Mouse (Mus musculus) adrenal gland, postnatal 10 days (tissue): Measurements from ENCODE around the gene Gm26992. TPM values are rescaled to one million over a fixed set of nuclear protein-coding genes. Genes with fewer than 3 reads are reported as not detected.
"Not testable (repeated sequence)": the region's sequence is repeated elsewhere in the genome, so short reads cannot be mapped to it uniquely, and the experiment has no call there.

Source experiments
- DNase-seq: peaks from one replicate; pipeline ENCODE4 v3.0.0; 2021; ENCODE audit warnings: mixed read lengths
- long read RNA-seq, 2 experiments: library from polyadenylated mRNA; stranded (forward); transcript quantifications; one replicate each; pipeline ENCODE4 v2.0.0; 2021
- total RNA-seq, 2 experiments: library from RNA; stranded (reverse); gene quantifications; 2 replicates each; pipeline ENCODE4 v1.2.3; 2021

Gm26992 gene
- not detected for total RNA-seq
- long read RNA-seq, experiment 1, result 0 reads
- long read RNA-seq, experiment 2, result 0 reads

DNA sequence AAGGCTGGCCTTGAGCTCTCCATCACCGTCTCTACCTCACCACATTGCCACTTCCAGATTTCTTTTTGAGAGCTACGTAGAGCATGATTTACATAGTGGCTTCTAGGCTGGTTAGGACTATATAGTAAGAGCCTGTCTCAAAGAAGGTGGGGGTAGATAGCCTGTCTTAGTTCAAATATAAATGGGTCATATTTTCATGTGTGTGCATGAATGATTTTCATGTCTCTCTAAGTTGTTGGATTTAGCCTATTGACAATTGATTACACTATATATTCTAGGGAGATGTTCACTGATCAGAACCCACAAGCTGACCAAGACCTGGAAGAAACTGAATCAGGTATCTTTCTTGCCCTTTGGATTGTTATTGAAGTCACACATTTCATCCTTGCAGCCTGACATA, at the start of gene Gm26992:
Gene Gm26992 (plus strand): TSS at position 301 of the 400 bp plus-strand sequence.
- no peak for DNase-seq

DNA sequence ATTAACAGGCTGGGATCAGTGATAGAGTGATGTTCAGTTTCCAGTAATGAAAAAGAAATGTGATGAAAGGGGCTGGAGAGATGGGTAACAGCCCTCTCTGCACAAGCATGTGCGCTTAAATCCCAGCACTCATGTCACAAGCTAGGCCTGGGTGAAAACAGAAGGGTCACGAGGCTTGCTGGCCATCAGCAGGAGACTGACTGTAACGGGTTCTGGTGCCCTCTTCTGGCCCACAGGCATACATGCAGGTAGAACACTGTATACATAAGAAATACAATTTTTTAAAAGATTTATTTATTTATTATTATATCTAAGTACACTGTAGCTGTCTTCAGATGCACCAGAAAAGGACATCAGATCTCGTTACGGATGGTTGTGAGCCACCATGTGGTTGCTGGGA, 47.6 kb upstream of the Gm26992 start:
- DNase-seq, result no peak

DNA sequence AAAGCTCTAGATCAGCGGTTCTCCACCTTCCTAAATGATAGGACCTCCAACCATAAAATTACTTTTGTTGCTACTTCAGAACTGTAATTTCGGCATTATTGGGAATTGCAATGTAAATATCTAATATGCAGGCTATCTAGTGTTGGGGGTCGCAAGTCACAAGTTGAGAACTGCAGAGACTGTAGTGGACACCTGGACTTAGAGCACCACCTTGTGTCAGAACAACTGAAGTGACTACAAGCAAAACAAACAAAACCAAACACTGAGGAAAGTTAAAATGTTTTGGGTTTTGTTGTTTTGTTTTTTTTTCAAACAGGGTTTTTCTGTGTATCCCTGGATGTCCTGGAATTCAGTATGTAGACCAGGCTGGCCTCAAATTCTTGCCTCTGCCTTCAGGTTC, 37.3 kb upstream of the Gm26992 start:
- DNase-seq, result no peak

DNA sequence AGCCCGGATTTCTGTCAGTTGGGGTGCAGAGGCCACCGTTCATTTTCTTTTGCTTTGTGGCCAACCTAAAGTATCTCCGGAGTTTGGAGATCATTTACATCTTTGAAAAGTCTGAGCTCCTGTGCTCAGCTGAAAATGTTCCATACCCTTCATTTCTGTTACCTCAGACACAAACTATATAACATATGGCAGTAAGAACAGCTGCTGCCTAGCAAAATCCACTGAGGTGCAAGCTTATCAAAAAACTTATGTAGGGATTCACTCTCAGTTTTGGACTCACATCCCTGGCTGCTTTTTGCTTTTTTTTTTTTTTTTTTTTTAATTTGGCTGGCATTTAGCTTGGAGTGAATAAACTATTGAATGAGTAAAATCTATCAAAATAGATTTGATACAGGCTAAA, 33.7 kb upstream of the Gm26992 start:
- DNase-seq, result no peak

DNA sequence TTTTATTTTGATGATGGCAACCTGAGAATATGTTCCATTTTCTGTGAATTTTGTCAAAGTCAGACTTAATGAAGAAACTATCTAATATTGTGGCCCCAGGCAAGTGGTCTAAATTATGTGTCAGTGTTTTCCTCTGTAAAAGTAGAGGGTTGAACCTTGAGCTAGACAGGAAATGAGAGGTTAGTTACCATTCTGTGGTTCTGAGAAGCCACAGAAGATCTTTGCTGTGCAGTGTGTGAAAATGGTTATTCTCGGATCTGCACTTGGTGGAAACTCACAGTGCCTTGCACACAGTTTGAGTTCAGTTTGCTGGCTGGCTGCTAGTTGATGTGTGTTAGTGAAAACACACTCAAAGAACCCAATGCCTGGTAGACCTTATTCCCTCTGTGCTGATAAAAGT, 28.0 kb upstream of the Gm26992 start:
- no peak for DNase-seq

DNA sequence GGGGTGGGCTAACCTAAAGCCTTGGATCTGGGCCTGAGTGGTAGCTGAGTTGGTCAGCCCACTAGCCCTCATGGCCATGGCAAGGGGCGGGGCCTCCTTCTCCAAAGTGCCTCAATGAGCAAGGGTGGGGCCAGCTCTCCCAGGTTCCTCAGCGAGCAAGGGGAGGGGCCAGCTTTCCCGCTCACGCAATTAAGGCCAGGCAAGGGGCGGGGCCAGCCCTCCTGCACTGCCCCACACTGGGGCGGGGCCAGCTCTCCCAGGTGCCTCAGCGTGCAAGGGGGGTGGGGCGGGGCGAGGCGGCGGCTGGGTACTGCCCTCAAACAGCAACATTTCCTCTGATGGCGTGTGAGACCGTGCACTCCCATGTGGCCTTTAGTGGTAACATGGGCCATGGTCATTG, 16.8 kb upstream of the Gm26992 start:
- DNase-seq, result no peak

DNA sequence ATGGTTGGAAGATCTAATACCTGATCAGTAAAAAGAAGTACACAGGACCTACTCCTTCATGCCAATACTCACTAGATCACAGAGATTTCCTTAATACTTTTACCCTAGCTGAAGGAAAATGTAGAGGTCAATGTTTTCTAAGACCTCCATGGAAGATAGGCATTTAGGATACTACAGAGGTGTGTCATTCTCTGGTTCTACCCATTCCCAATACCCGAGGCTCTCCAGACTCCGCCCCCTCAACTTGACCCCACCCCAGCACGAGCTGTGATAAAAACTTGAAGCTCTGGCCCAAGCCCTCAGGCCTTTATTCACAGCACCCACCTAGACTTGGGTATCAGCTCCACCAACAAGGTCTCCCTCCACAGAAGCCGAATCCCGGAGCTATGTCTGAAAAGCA, 7.6 kb upstream of the Gm26992 start, which contains the start of gene Tsx:
Gene Tsx (plus strand): TSS at position 301 of the 400 bp plus-strand sequence.
- DNase-seq, result no peak

DNA sequence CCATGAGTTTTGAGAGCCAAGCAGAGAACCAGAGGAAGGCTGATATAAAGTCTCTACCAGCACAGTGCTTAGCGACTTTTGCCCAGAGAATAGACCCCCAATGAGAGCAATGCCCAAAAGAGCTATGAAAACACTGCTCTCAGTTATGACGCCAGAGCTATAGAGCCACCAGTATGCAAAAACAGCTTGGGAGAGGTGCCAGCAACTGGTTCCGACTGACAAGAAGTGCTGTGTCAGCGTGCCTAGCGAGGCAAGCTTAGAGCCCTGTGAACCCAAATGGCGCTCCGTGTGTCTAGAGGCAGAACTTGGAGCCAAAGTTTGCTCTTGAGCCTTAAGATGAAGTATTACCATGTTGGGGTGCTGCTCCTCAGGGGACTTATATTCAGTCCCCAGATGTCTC, 5.9 kb downstream of the Gm26992 start:
- DNase-seq, result no peak

DNA sequence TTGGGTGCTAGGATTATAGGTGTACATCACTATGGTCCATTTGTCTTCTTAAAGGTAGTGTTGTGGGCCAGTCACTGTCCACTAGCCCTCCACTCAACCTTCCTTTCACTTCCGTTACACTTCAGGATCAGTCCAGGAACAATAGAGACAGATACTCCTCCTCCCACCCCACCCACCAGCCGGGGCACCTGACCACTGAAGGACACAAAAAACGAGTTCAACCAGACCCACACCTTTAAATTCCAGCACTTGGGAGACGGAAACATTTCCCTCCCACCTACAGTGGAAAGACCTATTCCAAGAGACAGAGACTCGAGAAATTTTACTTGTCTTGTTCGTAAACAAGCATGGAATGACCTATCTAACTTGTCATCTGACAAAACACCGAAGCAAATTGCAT, 10.5 kb downstream of the Gm26992 start:
- DNase-seq, result no peak

DNA sequence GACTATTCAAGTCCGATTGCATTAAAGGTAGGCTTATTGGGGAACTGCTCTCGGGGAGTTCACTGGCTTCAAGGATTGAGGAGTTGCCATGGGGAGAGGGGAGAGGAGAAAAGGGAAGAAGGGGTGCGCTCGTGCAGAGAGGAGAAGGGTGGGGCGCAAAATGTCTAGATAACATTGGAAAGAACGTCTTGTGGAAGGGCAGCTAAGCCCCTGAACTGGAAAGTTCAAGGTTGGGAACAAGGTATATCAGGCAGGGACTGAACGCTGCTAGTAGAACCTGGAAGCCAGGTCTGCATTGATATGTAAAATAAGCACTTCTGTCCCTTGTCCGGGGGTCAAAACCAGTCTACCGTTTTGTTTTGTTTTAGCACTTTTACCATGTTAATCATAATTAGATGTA, 16.2 kb downstream of the Gm26992 start:
- DNase-seq, result no peak

DNA sequence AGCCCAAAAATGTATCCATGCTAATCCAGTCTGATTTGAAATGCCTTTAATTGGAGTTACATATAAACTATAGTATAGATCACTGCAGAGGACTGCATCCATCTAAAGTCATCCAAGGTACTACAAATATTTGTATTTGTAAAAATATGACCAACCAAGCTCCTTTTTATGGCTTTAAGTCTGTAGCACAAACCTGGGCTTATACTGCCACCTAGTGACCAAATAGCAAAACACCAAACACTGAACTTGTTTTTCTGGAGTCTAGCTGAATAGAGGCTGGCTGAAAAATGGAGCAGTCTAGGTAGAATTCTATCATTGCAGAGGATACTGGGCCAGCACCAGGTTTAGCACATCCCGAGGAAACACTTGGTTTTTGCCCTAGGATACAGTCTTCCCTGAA, 19.0 kb downstream of the Gm26992 start:
- DNase-seq, result peak; percentile 21

DNA sequence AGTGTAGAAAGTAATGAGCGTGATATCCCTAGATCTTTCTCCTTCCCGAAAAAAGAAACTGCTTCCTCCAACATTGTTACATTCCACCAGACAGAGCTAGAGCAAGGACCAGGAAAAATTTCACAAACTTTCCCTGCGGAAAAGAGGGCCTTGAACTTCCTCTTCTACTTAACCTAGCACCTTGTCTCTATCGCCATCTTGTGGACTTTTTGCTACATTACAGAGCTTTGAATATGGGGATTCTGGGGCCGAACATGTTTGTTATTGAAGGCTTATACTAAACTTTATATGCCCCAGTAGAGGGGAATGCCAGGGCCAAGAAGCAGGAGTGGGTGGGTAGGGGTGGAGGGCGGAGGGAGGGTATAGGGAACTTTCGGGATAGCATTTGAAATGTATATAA, 21.9 kb downstream of the Gm26992 start:
- DNase-seq, result peak; percentile 28

DNA sequence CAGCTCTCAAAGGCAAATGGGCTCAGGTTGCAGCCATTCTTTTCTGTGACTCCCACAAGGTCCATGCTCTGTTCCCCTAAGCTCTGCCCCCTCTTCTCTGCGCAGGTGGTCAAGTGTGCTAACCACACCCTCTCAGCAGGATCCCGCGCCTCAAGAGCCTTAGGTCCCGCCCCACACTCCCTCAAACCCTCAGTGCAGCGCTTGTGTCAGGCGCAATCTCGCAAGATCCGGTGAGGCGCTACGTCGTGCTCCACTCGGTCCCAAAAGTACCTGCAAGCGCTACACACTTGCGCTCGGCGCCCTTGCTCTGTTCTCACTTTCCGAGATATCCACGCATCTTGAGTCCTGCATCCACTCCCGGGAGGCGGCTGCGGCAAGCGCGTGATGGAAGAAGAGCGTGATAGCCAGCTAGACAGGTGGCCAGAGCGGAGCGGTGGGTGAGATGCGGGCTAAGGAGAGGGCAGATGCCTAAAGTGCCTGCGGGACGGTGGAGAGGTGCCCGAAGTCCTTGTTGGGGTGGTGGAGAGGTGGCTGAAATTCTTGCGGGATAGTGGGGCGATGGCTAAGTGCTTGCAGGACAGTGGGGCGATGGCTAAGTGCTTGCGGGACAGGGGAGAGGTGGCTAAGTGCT, 25.8 kb downstream of the Gm26992 start:
- peak; percentile 2 for DNase-seq

DNA sequence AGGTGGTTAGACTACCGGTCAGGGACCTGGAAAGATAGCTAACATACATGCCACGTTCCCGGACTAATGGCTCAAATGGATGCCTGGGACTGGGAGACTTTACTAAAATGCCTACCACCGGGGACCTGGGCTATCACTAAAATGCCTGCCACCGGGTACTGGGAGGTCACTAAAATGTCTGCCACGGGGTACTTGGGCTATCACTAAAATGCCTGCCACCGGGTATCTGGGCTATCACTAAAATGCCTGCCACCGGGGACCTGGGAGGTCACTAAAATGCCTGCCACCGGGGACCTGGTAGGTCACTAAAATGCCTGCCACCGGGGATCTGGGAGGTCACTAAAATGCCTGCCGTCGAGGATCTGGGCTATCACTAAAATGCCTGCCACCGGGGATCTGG, 26.6 kb downstream of the Gm26992 start:
- DNase-seq, result not testable (repeated sequence)

DNA sequence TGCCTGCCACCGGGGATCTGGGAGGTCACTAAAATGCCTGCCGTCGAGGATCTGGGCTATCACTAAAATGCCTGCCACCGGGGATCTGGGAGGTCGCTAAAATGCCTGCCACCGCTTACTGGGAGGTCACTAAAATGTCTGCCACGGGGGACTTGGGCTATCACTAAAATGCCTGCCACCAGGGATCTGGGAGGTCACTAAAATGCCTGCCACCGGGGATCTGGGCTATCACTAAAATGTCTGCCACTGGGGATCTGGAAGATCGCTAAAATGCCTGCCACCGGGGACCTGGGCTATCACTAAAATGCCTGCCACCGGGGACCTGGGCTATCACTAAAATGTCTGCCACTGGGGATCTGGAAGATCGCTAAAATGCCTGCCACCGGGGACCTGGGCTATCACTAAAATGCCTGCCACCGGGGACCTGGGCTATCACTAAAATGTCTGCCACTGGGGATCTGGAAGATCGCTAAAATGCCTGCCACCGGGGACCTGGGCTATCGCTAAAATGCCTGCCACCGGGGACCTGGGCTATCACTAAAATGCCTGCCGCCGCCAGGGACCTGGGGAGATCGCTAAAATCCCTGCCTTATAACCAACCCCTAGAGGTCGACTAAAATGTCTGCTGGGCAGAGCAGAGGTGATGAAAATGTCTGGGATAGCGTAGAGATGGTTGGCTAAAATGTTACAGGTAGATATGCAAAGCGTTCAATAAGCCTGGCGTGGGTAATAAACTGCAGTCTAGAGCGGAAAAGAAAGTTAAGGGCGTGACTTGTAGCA, 27.3 kb downstream of the Gm26992 start:
- not testable (repeated sequence) for DNase-seq

DNA sequence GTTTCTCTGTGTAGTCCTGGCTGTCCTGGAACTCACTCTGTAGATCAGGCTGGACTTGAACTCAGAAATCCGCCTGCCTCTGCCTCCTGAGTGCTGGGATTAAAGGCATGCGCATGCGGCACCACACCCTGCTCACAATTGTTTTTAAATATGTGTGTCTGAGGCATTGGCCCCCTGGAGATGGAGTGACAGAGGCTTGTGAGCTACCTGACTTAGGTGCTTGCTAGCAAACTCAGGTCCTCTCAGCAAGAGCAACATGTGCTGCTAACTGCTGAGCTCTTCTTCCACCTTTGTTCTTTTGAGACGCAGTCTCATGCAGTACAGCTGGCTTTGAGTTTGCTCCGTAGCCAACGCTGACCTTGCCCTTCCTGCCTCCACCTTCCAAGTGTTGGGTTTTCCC, 31.0 kb downstream of the Gm26992 start:
- DNase-seq, result no peak

DNA sequence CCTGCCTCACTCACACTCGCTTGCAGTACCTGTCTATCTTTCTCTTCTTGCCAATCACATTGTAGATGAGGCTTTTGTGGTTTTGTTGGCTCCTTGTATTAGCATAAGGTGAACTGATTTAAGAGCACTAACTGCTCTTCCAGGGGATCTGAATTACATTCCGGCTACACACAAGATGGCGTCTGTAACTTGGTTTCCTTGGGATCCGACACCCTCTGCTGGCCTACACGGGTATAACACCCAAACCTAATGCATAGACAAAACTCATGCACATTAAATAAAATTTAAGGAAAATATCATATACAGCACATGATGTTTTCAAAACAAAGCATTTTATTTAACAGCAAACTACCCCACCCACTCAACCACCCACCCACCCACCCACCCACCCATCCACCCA, 38.2 kb downstream of the Gm26992 start:
- DNase-seq, result peak; percentile 5

DNA sequence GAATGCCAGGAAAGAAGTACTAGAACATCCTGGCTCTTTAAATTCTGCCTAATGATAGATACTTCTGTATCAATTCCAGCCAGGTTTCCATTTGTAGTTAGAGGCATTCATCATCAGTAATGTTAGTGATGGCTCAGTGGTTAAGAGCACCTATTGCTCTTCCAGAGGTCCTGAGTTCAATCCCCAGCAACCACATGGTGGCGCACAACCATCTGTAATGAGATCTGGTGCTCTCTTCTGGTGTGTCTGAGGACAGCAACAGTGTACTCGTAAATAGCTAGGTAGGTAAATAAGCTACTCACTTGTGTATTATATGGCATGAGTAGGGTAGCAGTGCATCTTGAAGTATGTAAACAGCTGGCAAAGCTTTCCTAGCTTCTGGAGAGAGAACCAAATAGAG, 47.2 kb downstream of the Gm26992 start:
- DNase-seq, result no peak

DNA sequence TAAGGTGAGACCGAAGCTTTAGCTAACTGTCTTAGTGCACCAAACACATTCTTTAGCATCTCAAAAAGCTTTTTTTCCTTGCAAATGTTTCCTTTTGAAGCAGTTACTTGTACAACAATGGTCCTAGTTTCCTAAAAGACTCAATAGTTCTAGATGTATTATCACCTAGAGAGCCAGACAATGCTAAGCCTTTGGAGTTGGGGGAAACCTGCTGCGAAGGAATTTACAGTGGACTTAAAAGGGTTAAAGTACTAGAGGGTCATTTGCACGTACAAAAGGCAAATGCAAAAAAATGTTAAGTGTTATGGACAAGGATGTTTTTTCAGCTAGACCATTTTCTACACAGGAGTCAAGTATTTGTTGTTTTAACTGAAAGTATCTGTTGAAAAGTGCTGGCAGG, 50.5 kb downstream of the Gm26992 start:
- no peak for DNase-seq

DNA sequence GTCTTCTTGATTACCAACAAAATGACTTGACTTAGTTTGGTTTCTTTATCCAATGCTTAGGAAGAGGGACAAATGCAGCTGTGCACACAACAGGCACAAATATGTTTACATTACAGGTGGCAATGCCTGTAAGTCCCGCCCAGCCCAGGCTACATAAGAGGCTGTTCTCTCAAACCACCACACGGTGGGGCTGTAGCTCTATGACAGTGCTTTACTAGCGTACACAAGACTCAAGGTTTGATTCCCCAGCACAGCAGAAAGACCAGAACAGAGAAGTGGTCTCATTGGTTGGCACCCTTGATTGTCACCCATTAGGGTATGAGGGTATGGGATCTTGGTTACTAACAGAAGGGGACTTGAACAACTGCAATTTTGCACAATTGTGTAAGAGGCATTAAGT, 55.7 kb downstream of the Gm26992 start:
- DNase-seq, result peak; percentile 58

DNA sequence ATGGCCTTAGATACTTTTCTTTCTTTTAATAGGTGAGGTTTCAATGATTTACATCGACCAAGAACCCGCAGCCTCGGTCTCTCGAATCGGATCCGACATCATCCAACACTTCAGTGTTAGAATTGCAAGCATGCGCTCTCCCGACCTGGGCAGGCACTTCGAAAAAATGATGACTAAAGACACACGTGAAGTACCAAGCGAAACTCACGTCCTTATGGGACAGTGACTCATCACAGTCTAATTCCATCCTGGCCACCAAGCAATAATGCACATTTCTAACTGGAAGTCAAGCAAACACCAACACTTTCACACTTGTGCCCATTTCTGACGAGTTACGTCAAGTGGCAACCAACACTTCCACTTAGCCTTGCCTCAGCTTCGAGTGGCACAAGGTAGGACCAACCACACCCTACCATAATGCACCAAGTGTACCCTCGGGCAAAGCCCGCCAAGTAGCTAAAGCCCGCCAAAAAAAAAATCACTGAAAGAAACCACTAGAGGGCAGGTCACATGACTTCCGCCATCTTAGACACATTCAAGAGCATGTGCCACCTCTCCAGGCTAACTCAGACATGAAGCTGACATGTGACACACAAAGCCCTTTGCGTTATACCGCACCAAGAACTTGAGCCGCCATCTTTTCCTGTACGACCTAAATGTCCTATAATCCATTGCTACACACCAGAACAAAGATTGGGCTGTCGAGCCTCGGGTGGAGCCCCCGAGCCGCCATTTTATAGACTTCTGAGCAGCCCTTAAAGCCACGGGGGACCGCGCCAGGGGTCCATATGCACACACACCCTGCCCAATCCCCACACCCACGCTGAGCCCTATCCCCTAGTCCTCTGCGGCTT, 59.7 kb downstream of the Gm26992 start:
- DNase-seq, result no peak

DNA sequence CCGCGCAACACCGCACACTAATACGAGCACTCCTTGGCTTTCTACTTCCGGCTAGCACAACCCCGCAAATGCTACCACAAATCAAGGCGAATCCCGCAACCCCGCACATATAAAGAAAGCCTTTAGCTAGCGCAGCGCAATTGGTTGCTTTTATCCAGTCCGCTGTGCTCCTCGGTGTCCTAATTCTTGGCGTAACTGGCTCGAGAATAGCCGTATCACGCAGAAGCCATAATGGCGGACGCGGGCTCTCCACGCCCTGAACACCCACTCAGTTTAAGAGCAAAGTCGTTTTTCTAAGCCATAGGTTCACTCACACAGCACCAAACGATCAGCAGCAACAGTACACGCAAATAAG, 60.3 kb downstream of the Gm26992 start:
- DNase-seq, result no peak

DNA sequence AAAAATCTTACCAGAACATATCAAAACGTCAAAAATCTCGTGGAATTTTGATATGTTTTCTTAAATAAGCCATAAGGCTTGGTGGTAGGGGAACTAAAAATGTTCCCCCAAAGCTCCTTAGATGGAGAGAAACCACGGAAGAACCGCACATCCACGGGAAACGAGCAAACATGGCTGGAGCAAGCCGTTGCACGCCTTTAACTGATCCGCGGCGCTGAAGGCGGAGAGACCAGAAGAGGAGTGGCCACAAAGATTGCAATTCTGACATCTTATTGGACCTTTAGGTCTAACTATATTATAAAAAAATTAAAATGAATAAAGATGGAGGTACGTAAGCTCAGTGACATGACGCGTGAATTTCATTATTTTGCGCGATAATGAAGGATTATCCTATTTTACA, 61.2 kb downstream of the Gm26992 start:
- no peak for DNase-seq
